Mouse (Mus musculus): ENCODE measurements around the gene Mfap5.

DNA sequence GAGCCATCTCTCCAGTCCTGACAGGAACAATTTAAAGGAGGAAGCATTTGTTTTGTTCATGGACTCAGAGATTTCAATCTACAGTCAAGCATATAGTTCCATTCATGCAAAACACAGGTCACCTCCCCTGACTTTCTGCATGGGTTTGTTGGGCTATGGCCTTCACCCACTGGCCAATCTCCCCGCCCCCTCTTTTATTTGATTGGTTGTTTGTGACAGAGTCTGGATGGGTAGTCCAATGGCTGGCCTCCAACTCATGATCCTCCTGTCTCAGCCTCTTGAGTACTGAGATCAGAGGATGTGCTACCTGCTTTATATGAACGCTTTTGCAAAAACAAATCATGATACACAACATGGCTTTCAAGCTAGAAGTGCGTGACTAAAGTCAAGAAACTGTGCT is 71.4 kb downstream of the Mfap5 start:
- TF ChIP-seq POLR2A (IDR thresholded peaks at IDR 0.05; ENCODE audit: extremely low read depth, insufficient read depth, low read length), result no peak
- no peak for TF ChIP-seq CTCF (IDR thresholded peaks at IDR 0.05; ENCODE audit: low read depth, low read length)

All from liver, adult 2 months (tissue).